Mouse (Mus musculus) midbrain, embryonic 16.5 days (tissue): ENCODE results near the gene Trpm7. TPM values are rescaled to one million over a fixed set of nuclear protein-coding genes. Genes with fewer than 3 reads are reported as not detected.
"Not testable (repeated sequence)": the region's sequence is repeated elsewhere in the genome, so short reads cannot be mapped to it uniquely, and the experiment has no call there.

Source experiments
- ATAC-seq: fragments of 200-750 bp; cut with Nextera tagmentation; 2 replicates; pipeline ENCODE4 v1.8.0; 2017; ENCODE audit warnings: moderate TSS enrichment
- H3K27ac ChIP-seq: fragments of 300-500 bp; sonication (generic); 2 replicates; pipeline ENCODE4 v1.5.1; 2014; ENCODE audit warnings: mild to moderate bottlenecking, low read length, mixed read lengths
- H3K27me3 ChIP-seq: fragments of 300-500 bp; sonication (generic); 2 replicates; pipeline ENCODE4 v1.6.1; 2014; ENCODE audit warnings: low read depth, low read length, mixed read lengths; ENCODE audit not compliant: control insufficient read depth, insufficient read depth
- H3K36me3 ChIP-seq: fragments of 300-500 bp; sonication (generic); 2 replicates; pipeline ENCODE4 v1.6.1; 2014; ENCODE audit warnings: mild to moderate bottlenecking, low read length, moderate library complexity, mixed read lengths; ENCODE audit not compliant: control insufficient read depth, insufficient read depth
- H3K4me1 ChIP-seq: fragments of 300-500 bp; sonication (generic); 2 replicates; pipeline ENCODE4 v1.6.1; 2014; ENCODE audit warnings: mild to moderate bottlenecking, low read length, mixed read lengths; ENCODE audit not compliant: control insufficient read depth, insufficient read depth
- H3K4me2 ChIP-seq: fragments of 300-500 bp; sonication (generic); 2 replicates; pipeline ENCODE4 v1.6.1; 2014; ENCODE audit warnings: mild to moderate bottlenecking, low read length, mixed read lengths
- H3K4me3 ChIP-seq: fragments of 300-500 bp; sonication (generic); 2 replicates; pipeline ENCODE4 v1.5.1; 2014; ENCODE audit warnings: low read depth, mild to moderate bottlenecking, low read length, moderate library complexity, mixed read lengths
- H3K9ac ChIP-seq: fragments of 300-500 bp; sonication (generic); 2 replicates; pipeline ENCODE4 v1.6.1; 2014; ENCODE audit warnings: low read depth, low read length, mixed read lengths
- H3K9me3 ChIP-seq: fragments of 300-500 bp; sonication (generic); replicated peaks from 2 replicates; pipeline ENCODE4 v1.6.1; 2014; ENCODE audit warnings: mild to moderate bottlenecking, low read length, mixed read lengths; ENCODE audit not compliant: control insufficient read depth, poor library complexity, severe bottlenecking
- WGBS: fragments of 180-500 bp; shearing (Covaris S2); extraction: QIAGEN DNeasy Blood & Tissue Kit; methylation state at CpG from one replicate; pipeline ENCODE4 v1.1.7; 2014; 5-methylcytosine and 5-hydroxymethylcytosine counted together
- polyA plus RNA-seq: library from polyadenylated mRNA; unstranded; fragments of >200 nt; fragmentation: Nextera tagmentation; extraction: Ambion mirVana; gene quantifications from 2 replicates; pipeline ENCODE4 v1.2.1, GENCODE M21; 2015

Trpm7 gene
- polyA plus RNA-seq, 1 experiment from 2014 or later = 28.6 TPM

DNA sequence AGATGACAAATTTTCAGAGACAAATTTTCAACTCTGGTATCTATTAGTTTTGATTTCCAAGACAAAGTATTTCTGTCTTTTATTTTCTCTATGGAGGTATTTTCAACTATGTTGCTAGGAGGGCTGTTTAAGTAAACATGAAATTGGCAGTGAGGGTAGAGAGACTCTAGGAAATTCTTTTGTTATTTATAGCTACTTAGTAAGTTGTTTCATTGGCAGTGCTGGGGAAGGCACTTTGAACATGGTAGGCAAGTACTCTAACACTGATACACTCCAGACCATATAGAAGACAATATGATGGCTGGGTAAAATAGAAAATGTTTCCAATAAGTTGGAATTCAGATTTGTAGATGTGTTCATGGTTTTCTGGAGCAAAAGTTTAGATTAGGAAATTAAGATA, 15.7 kb upstream of the Trpm7 start:
- Histone ChIP-seq H3K9ac (no peak overlapping the region), H3K4me3 (no peak overlapping the region)
- no peak for ATAC-seq

DNA sequence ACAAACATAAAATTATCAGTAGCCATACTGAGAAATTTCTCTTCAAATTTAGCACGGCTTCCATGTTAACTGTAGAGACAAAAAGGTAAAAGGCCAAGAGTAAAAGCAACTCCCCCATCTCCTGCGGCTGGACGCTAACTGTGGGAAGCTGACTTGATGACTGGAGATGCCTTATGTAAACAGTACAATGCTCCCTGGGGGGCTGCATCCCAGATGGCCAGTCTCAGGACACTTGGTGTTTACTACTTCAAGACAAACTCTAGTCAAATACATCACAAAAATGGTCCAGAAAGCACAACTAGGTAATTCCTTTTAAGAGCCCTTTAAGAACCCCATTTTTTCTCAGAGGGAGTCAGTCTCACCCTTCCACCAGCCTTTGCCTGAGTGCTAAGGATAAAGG, 11.1 kb upstream of the Trpm7 start:
- H3K4me3 ChIP-seq = no peak overlapping the region
- H3K4me1 ChIP-seq = no peaks in the 10 kb centered on the region
- H3K36me3 ChIP-seq = no peaks in the 10 kb centered on the region
- H3K27ac ChIP-seq = no peak overlapping the region
- H3K9me3 ChIP-seq = no peaks in the 10 kb centered on the region
- no peaks in the 10 kb centered on the region for H3K27me3 ChIP-seq
- H3K9ac ChIP-seq = no peak overlapping the region
- ATAC-seq = no peak
- WGBS = 84% methylated on average over 3 of the region's 3 CpGs
- H3K4me2 ChIP-seq = no peak overlapping the region

More for the DNA sequence above, 15.7 kb upstream of the Trpm7 start:
- Histone ChIP-seq H3K9me3 (no peaks in the 10 kb centered on the region), H3K36me3 (peaks cover 4% of the 10 kb centered on the region; the same call in 1 of the 2 replicates), H3K4me1 (no peaks in the 10 kb centered on the region), H3K27me3 (no peaks in the 10 kb centered on the region), H3K27ac (no peak overlapping the region), H3K4me2 (no peak overlapping the region)

DNA sequence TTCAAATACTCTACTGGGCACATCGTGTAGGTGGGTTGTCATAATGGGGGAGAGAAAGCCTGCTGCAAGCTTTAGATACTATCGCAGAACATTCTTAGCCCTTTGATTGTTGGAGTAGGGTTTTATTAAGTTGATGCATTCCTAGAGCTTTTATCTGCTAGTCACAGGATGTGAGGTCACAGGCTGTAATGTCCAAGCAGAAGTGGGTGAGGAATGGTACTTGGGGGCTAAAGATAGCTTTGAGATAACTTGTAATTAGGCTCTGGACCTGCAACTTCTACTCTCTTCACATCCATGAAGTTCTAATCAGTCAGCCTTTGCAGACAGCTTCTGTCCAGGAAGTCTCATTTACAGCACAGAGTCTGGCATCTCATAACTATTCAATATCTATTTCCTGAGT, 9.8 kb upstream of the Trpm7 start:
- ATAC-seq = no peak
- WGBS = 90% methylated on average over 2 of the region's 2 CpGs
- H3K27ac ChIP-seq = no peak overlapping the region
- H3K27me3 ChIP-seq = no peaks in the 10 kb centered on the region
- no peaks in the 10 kb centered on the region for H3K36me3 ChIP-seq
- no peaks in the 10 kb centered on the region for H3K4me1 ChIP-seq
- H3K4me3 ChIP-seq = no peak overlapping the region
- H3K9ac ChIP-seq = no peak overlapping the region
- no peaks in the 10 kb centered on the region for H3K9me3 ChIP-seq
- H3K4me2 ChIP-seq = no peak overlapping the region

DNA sequence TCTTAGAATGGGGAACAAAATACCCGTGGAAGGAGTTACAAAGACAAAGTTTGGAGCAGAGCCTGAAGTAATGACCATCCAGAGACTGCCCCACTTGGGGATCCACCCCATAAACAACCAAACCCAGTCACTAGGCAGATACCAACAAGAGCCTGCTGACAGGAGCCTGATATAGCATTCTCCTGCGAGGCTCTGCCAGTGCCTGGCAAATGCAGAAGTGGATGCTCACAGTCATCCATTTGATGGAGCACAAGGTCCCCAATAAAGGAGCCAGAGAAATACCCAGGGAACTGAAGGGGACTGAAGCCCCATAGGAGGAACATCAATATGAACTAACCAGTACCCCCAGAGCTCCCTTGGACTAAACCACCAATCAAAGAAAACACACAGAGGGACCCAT, 6.7 kb upstream of the Trpm7 start:
- H3K27ac ChIP-seq, H3K4me1 ChIP-seq, H3K9me3 ChIP-seq, ATAC-seq, H3K9ac ChIP-seq, H3K27me3 ChIP-seq, H3K4me3 ChIP-seq, H3K4me2 ChIP-seq, H3K36me3 ChIP-seq: not testable (repeated sequence)
- 61% methylated on average over 2 of the region's 2 CpGs for WGBS

DNA sequence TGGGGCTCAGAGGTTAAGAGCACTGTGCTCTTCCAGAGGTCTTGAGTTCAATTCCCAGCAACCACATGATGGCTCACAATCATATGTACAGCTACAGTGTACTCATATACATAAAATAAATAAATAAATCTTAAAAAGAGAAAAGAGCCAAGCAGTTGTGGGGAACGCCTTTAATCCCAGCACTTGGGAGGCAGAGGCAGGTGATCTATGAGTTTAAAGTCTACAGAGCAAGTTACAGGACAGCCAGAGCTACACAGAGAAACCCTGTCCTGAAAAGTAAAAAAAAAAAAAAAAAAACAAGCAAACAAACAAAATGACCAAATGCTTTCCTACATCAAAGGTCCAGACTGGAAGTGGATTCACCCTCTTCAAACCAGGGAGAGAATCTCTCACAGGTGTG, 2.0 kb upstream of the Trpm7 start:
- 100% methylated on average over 1 of the region's 1 CpGs for WGBS

DNA sequence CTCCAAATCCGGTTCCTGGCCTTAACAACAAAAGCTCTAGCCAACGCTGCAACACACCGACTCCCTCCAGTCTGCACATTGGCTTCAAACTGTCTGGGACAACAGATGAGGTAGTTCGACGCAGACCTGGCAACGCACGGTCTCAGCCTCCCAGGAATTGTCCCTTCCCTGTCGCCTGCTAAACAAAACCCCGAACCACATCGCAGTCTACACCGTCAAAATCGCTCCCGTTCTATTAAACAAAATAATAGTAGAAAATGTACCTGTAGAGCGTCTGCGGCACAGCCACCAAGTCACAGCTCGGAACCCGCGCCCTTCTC, 554 bp downstream of the Trpm7 start:
- H3K27me3 ChIP-seq = no peaks in the 10 kb centered on the region
- H3K9ac ChIP-seq = peak overlapping the region; percentile 88
- peaks cover 16% of the 10 kb centered on the region for H3K4me1 ChIP-seq
- peak; percentile 72 for ATAC-seq
- no peaks in the 10 kb centered on the region for H3K9me3 ChIP-seq
- H3K4me2 ChIP-seq = peak overlapping the region; percentile 75
- H3K36me3 ChIP-seq = no peaks in the 10 kb centered on the region
- H3K27ac ChIP-seq = peak overlapping the region; percentile 95
- under 1% methylated on average over 18 of the region's 18 CpGs for WGBS
- peak overlapping the region; percentile 83 for H3K4me3 ChIP-seq

More for the DNA sequence above, 2.0 kb upstream of the Trpm7 start:
- H3K27ac ChIP-seq = no peak overlapping the region
- no peaks in the 10 kb centered on the region for H3K27me3 ChIP-seq
- no peak overlapping the region for H3K4me3 ChIP-seq
- H3K9ac ChIP-seq = no peak overlapping the region
- H3K4me2 ChIP-seq = no peak overlapping the region
- H3K36me3 ChIP-seq = no peaks in the 10 kb centered on the region
- peaks cover 16% of the 10 kb centered on the region for H3K4me1 ChIP-seq
- H3K9me3 ChIP-seq = no peaks in the 10 kb centered on the region
- ATAC-seq = no peak

DNA sequence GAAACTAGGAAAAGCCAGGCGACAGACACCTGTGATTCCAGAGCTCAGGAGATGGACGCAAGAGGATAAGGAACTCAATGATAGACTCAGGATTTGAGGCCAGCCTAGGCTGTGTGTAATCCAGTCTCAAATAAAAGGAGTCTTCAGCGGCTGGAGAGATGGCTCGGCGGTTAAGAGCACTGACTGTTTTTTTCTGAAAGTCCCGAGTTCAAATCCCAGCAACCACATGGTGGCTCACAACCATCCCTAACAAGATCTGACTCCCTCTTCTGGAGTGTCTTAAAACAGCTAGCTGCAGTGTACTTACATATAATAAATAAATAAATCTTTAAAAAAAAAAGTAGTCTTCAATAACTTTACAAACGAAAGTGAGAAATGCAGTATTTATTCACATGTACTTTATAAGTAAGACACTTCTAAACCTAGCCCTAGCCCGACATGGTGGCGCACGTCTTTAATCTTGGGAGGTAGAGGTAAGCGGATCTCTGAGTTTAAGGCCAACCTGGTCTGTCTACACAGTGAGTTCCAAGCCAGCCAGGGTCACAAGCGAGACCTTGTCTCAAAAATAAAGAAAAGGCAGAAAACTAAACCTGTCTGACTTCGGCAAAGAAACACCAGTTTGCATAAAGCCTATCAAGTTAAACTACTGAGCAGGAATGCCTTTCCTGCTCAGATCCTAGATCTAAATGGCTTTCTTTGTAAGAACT, 1.1 kb downstream of the Trpm7 start:
- no peaks in the 10 kb centered on the region for H3K36me3 ChIP-seq
- peak overlapping the region; percentile 95 for H3K27ac ChIP-seq
- H3K9ac ChIP-seq = peak overlapping the region; percentile 88
- no peak for ATAC-seq
- peak overlapping the region; percentile 75 for H3K4me2 ChIP-seq
- peak overlapping the region; percentile 83 for H3K4me3 ChIP-seq
- no peaks in the 10 kb centered on the region for H3K9me3 ChIP-seq
- H3K27me3 ChIP-seq = no peaks in the 10 kb centered on the region
- peaks cover 16% of the 10 kb centered on the region for H3K4me1 ChIP-seq
- 24% methylated on average over 13 of the region's 13 CpGs for WGBS

DNA sequence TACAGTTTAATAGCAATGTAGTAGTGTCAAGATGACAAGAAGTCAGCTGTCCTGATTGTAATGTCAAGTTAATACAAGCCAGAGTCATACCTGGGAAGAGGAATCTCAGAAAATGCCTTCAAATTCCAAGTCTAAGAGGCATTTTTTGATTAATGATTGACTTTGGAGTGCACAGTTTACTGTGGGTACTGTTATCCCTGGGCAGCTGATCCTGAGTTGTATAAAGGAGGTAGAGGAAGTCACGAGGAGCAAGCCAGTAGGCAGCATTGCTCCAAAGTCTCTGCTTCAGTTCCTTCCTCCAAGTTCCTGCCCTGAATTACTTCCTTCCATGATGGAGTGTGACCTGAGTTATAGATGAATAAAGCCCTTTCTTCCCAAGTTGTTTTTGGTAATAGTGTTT, 9.7 kb downstream of the Trpm7 start:
- Histone ChIP-seq H3K4me3 (no peak overlapping the region), H3K9me3 (no peaks in the 10 kb centered on the region), H3K27ac (no peak overlapping the region), H3K4me2 (no peak overlapping the region), H3K9ac (no peak overlapping the region), H3K36me3 (no peaks in the 10 kb centered on the region), H3K27me3 (no peaks in the 10 kb centered on the region), H3K4me1 (no peaks in the 10 kb centered on the region)
- no peak for ATAC-seq
- 92% methylated on average over 1 of the region's 1 CpGs for WGBS

DNA sequence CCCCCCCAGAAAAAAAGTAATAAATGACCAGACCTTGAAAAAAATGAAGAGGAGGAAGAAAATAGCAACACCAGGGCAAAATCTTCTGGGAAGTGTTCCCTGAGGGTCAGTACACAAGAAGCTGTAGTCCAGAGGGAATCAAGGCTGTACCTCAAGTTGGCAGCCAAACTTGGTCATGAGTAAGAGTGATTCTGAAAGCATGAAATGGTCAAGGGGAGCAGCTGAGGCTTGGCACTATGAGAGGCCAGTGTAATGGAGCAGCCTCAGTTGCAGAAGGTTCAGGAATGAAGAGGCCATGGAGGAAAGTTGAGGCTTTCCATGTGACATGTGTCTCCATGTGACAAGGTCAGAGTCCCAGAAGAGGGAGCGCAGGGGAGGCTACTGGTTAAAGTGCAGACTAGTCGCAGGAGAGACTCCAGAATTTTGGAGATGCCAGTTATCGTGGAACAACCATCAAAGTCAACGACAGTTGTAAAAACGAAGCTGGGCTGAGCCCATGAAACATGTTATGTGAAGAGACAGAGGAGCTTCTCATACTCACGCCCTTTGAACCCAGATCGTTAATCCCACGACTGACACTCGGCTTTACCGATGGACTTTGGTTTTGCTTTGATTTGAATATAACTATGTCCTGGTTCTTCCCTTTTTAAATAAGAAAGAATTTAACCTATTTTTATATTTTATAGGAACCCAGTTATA, 10.4 kb downstream of the Trpm7 start:
- no peak for ATAC-seq
- H3K9me3 ChIP-seq = no peaks in the 10 kb centered on the region
- no peak overlapping the region for H3K4me2 ChIP-seq
- 96% methylated on average over 10 of the region's 10 CpGs for WGBS
- no peak overlapping the region for H3K4me3 ChIP-seq
- H3K9ac ChIP-seq = no peak overlapping the region
- no peaks in the 10 kb centered on the region for H3K4me1 ChIP-seq
- H3K27ac ChIP-seq = no peak overlapping the region
- no peaks in the 10 kb centered on the region for H3K27me3 ChIP-seq
- no peaks in the 10 kb centered on the region for H3K36me3 ChIP-seq
